Mouse (Mus musculus) limb, embryonic 13.5 days (tissue): ENCODE data around the gene Gm21731. TPM values are rescaled to one million over a fixed set of nuclear protein-coding genes. Genes with fewer than 3 reads are reported as not detected.
"Not testable (repeated sequence)": the region's sequence is repeated elsewhere in the genome, so short reads cannot be mapped to it uniquely, and the experiment has no call there.

Source experiments
- ATAC-seq: fragments of 200-750 bp; cut with Nextera tagmentation; 2 replicates; pipeline ENCODE4 v1.8.0; 2017; ENCODE audit warnings: low read depth, moderate number of reproducible peaks, moderate TSS enrichment; ENCODE audit not compliant: low FRiP score
- H3K27ac ChIP-seq: fragments of 300-500 bp; sonication (generic); 2 replicates; pipeline ENCODE4 v1.5.1; 2015; ENCODE audit warnings: inconsistent platforms, mild to moderate bottlenecking, moderate library complexity
- H3K27me3 ChIP-seq: fragments of 300-500 bp; sonication (generic); 2 replicates; pipeline ENCODE4 v1.6.1; 2015; ENCODE audit warnings: mild to moderate bottlenecking, inconsistent platforms
- H3K36me3 ChIP-seq: fragments of 300-500 bp; sonication (generic); 2 replicates; pipeline ENCODE4 v1.6.1; 2015; ENCODE audit warnings: inconsistent platforms, mild to moderate bottlenecking, moderate library complexity
- H3K4me1 ChIP-seq: fragments of 300-500 bp; sonication (generic); 2 replicates; pipeline ENCODE4 v1.6.1; 2015; ENCODE audit warnings: inconsistent platforms
- H3K4me2 ChIP-seq: fragments of 300-500 bp; sonication (generic); replicated peaks from 2 replicates; pipeline ENCODE4 v1.6.1; 2015; ENCODE audit warnings: inconsistent platforms, mild to moderate bottlenecking, moderate library complexity
- H3K4me3 ChIP-seq: fragments of 300-500 bp; sonication (generic); 2 replicates; pipeline ENCODE4 v1.5.1; 2015; ENCODE audit warnings: moderate library complexity, mild to moderate bottlenecking, inconsistent platforms
- H3K9ac ChIP-seq: fragments of 300-500 bp; sonication (generic); 2 replicates; pipeline ENCODE4 v1.6.1; 2015; ENCODE audit warnings: mild to moderate bottlenecking, inconsistent platforms
- H3K9me3 ChIP-seq: fragments of 300-500 bp; sonication (generic); 2 replicates; pipeline ENCODE4 v1.6.1; 2016; ENCODE audit warnings: inconsistent platforms
- WGBS: fragments of 180-500 bp; shearing (Covaris S2); methylation state at CpG from one replicate; pipeline ENCODE4 v1.1.7; 2015; 5-methylcytosine and 5-hydroxymethylcytosine counted together
- polyA plus RNA-seq: library from polyadenylated mRNA; unstranded; fragments of >200 nt; fragmentation: Nextera tagmentation; extraction: Ambion mirVana; gene quantifications from 2 replicates; pipeline ENCODE4 v1.2.1, GENCODE M21; 2015

Gene Gm21731
- polyA plus RNA-seq, 1 experiment from 2014 or later: not detected

- not testable (repeated sequence) for H3K4me1 ChIP-seq, H3K4me3 ChIP-seq, H3K4me2 ChIP-seq, H3K9me3 ChIP-seq, H3K9ac ChIP-seq, ATAC-seq, H3K27ac ChIP-seq, H3K27me3 ChIP-seq, H3K36me3 ChIP-seq
- WGBS: 23% methylated on average over 2 of the region's 2 CpGs
Measured at GRCm38 (mm10) chr13:120277837-120278236, 38.9 kb downstream of the Gm21731 start.

- H3K4me2 ChIP-seq: no peak overlapping the region
- no peak overlapping the region for H3K27ac ChIP-seq
- H3K4me3 ChIP-seq: no peak overlapping the region
- H3K36me3 ChIP-seq: no peaks in the 10 kb centered on the region
- no peaks in the 10 kb centered on the region for H3K4me1 ChIP-seq
- no peak for ATAC-seq
- H3K9ac ChIP-seq: no peak overlapping the region
- H3K9me3 ChIP-seq: no peaks in the 10 kb centered on the region
- H3K27me3 ChIP-seq: no peaks in the 10 kb centered on the region
- 86% methylated on average over 9 of the region's 9 CpGs for WGBS
Measured at GRCm38 (mm10) chr13:120278784-120279183, 39.9 kb downstream of the Gm21731 start.

Other genes starting within 250 kb of the Gm21731 start
- gene Gm36079, start 212.1 kb upstream of the Gm21731 start, polyA plus RNA-seq: not detected in 2 replicates
- not detected in 2 replicates for gene Gm21188, start 186.9 kb upstream of the Gm21731 start, polyA plus RNA-seq
- not detected in 2 replicates for gene Gm20767, start 98.9 kb upstream of the Gm21731 start, polyA plus RNA-seq
- not detected in 2 replicates for gene Gm21818, start 66.7 kb upstream of the Gm21731 start, polyA plus RNA-seq
- gene Gm21762, start 23.2 kb upstream of the Gm21731 start, polyA plus RNA-seq: not detected in 2 replicates
- gene AF067061, start 24.0 kb downstream of the Gm21731 start, polyA plus RNA-seq: not detected in 2 replicates
- gene BC147527, start 61.3 kb downstream of the Gm21731 start, polyA plus RNA-seq: 0.11 and 0.46 TPM in 2 replicates
- gene Tcstv3, start 77.8 kb downstream of the Gm21731 start, polyA plus RNA-seq: not detected in 2 replicates